Mouse (Mus musculus): ENCODE data around the gene Rhod.
"Not testable (repeated sequence)": the region's sequence is repeated elsewhere in the genome, so short reads cannot be mapped to it uniquely, and the experiment has no call there.

The Rhod gene

DNA sequence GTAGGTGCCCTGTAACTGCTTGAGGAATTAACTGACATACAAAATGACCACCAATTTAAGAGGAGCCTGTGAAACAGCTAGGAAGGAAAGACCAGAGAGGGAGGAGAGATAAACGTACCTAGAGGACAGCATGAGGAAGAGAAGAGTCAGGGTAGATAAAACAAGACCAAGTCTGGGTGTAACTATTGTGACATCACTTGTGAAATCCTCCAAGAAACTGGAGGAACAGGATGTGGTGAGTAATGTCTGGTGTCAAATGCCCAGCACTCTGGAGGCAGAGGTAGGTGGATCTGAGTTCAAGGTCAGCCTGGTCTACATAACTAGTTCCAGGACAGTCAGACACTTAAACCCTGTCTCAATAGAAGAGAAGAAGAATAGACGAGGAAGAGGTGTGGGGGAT is 30.2 kb downstream of the Rhod start:
- DNase-seq (ENCODE audit: low spot score in 2 of 2) = no peak

DNA sequence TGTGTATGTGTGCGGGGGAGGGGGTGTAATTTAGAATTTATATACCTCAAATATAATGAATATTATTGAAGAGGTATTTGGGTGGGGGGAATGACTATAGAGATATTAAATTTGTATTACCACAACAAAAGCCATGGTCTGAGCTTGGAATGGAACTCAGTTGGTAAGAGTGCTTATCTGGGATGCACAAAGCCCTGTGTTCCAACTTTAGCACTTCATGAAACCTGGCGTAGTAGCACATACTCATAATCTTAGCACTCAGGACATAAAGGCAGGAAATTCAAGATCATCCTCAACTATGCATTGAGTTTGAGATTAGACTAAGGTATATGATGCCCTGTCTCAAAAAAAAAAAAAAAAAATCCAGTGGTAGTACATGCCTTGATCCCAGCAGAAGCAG is 34.4 kb downstream of the Rhod start:
- DNase-seq (ENCODE audit: low spot score in 2 of 2) = no peak

DNA sequence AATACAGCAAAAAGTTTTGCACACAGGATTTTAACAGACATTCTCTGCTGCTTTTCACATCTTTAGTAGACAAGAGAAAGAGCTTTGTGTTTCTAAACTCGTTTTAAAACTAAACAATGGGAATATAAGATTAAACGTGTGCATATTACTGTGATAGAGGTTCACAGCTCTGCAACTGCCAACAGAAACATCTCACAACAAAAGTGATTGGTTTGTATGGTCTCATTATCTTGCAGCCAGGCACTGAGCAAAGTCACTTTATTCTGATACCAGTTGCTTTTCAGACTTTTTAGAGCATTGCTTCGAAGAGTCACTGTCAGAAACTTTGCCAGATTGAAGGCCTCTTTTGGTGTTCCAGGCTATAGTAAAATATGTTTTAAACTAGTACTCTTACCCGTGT is 40.3 kb downstream of the Rhod start:
- DNase-seq (ENCODE audit: low spot score in 2 of 2) = no peak

DNA sequence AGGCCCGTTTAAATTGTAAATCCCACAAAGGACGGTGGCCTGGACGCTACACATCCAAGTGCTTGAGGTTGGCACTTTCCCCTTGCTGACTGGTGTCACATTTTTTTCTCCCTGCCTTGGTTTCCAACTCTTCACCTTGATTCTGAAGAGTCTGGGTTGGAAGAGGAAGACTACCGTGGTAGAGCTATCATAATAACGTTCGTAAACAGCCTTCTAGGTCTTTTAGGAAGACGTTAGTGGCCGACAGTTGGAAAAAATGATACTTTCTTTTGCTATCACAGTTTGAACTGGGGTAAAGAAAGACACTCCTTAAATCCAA is 40.6 kb downstream of the Rhod start:
- no peak for DNase-seq (ENCODE audit: low spot score in 2 of 2)

DNA sequence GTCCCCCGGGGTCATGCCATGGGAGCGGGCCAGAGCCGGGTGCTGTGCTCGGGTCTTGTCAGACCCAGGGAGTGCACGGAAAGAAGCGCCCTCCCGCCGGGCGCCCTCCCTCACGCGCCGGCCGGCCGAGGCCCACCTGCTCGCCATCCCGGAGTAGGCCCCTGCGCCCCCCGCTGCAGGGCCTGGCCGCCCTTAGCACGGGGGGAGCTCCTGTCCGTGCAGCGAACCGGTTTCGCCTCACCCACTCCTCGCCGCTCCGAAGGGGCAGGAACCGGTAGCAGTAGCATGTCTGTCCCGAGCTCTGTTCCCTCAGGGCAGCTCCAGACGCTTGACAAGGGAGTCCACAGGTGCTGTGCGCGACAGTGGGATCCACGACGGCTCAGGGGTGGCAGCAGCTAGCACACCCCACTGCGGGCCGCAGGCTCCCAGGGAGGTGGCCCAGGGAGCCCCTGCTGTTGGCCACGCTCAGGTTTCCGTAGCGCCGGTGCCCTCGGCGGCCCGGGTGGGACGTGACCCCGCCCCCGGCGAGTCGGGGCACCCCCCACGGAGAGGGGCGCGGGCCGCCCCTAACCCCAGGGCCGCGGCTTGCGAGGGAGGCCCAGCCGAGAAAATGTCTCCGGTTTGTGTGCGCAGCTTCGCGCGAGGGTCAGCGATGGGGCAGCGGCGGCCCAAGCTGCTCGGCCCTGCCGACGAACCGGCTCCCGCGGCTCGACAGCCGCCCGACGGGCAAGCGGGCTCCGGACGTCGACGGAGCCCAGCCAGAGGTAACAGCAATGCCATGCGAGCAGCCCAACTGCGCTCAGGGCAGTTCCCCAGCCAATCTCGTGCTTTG is 41.2 kb downstream of the Rhod start, which contains the start of gene Kdm2a:
Gene Kdm2a, minus strand, starts transcription at position 488 of the 832 bp plus-strand sequence.
- peak; percentile 27 to 73 for DNase-seq (ENCODE audit: low spot score in 2 of 2)

DNA sequence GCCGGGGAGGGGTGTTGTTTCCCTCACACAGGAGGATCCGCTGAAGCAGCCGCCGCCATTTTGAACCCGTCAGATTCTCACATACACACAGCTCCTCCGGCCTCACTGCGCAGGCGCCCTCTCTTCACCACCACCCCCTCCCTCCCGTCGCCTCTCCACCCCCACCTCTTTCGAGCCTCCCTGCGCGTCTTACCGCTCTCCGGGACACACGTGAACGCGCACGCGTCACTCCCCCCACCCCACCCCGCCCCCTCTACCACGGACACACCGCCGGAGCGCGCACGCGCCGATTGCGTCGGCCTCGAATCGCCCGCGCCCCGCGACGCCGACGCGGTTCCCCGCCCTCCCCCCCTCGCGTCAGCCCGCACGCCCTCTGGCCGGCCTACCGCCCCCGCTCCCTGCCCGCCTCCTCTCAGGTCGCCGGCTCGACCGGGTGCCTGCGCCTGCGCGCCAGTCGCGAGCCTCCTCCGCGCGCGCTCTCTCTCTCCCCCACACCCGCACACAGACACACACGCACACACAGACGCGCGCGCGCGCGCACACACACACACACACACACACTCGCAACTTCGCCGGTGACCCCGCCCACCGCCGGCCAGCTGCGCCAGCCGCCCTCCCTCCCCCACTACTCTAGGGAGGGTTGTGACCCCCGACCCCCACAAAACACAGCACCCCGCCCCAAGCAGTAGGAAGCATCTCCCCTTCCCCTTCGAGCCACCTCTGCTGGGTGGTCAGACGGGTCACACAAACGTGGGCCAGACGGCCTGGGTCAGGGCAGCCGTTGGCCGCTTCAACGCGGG is 42.0 kb downstream of the Rhod start:
- peak; percentile 87 to 94 for DNase-seq (ENCODE audit: low spot score in 2 of 2)

DNA sequence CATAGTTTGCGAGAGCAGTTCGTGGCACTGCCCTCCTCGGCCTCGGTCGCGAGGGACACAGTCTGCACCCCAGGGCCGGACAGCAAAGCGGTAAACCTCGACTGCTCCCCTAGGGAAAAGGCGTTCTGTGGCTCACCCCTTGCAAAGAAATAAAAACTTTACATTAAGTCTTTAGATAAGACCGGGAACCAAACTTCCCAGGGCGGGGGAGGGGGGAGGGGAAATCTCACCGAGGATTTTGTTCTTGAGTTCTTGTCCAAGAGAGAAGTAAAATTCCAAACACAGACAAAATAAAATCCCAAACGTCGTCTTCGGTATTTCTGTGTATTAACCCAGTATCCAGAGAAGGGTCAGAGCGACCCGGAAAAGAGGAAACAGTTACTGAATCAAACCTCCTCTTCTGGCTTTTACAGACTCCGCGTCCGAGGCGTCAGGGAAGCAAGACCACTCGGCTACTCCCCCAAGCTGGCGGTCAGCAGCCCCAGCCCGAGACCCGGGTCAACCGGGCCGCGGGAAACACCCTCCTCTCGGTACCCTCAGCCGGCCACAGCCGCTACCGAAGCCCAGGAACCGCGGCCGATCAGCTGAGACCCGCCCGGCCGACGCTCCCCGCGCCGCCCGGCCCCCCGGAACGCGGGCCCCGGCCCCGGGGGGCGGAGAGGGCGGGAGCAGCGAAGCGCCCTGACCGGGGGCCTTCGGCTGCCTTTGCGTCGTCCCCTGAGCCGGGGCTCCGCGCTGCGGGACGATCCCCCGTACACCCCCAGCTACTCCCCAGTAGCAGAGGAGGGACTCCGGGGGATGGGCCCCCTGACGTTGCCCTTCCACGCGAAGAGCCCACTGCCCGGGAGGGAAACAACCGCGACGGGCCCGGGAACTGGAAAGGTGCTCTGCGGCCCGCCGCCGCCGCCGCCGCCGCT is 42.9 kb downstream of the Rhod start:
- DNase-seq (ENCODE audit: low spot score in 2 of 2) = peak; percentile 5 to 48

DNA sequence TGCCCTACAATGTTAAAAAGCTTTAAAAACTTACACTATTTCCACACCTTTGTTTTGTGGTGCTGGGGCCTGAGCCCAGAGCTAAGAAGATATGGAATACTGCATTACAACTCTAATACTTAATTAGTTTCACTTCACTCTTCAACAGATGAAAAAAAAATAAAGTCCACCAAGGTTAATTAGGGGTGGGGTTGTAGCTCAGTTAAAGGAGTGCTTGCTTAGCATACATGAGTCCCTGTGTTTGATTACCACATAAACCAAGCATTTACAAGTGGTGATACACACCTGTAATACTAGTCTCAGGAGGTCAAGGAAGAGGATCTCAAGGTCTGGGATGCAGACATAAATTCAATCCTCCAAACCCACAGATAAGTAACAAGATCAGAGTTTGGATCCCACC is 52.0 kb downstream of the Rhod start:
- DNase-seq (ENCODE audit: low spot score in 2 of 2) = no peak

DNA sequence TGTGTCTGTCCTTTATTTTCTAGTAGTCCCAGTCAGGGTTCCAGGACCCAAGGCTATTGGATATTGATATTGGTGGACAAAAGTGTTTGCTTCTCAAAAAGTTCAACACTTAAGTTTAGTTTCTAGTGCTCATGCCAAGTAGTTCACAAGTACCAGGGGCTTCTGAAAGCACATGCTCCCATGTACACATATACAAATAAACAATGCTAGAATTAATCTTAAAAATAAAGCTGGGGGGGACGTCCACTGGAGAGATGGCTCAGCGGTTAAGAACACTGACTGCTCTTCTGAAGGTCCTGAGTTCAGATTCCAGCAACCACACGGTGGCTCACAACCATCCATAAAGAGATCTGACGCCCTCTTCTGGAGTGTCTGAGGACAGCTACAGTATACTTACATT is 54.2 kb downstream of the Rhod start:
- DNase-seq (ENCODE audit: low spot score in 2 of 2) = no peak

DNA sequence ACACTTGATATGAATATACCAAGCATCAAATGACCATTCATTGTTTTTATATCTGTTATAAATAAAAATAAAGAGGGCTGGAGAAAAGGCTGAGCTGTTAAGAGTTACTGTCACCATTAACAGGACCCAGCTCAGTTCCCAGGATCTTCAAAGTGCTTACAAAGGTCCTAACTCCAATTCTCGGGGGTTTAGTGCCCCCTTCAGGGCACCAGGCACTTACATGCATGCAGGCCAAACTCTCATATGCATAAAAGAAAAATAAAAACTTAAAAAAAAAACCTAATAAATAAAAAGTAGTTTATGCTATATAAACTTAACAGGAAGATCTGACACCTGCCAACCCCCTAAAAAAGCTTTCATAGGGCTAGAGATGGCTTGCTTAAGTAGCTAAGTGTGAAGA is 54.9 kb downstream of the Rhod start:
- no peak for DNase-seq (ENCODE audit: low spot score in 2 of 2)

DNA sequence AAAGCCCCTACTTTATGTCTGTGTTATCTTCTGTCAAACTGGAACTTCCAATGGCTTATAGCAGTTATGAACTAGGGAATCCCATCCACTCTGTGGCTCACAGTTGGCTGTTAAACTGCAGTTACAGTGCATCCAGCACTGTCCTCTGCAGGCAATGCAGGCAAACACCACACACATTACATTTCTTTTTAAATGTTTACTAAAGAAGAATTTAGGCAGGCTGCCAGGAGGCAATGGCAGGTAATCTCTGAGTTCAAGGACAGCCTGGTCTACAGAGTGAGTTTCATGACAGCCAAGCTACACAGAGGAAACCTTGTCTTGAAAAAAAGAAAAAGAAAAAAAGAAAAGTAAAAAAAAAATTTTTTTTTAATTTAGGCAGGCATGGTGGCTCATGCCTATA is 55.9 kb downstream of the Rhod start:
- no peak for DNase-seq (ENCODE audit: low spot score in 2 of 2)

DNA sequence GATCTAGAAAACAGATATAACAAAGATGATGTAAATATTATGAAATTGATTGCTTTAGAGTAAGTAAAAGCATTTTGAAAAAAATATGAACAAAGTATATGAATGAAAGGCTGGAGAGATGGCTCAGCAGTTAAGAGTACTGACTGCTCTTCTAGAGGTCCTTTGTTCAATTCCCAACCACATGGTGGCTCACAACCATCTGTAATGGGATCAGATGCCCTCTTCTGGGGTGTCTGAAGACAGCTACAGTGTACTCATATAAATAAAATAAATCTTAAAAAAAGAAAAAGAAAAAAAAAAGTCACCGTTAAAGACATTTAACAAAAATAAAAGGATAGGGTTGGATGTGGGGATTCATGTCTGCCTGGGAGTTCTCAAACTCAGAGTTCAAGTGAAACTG is 56.9 kb downstream of the Rhod start:
- DNase-seq (ENCODE audit: low spot score in 2 of 2) = not testable (repeated sequence)

All from urinary bladder, adult 18-20 months (tissue).